Mouse (Mus musculus) lung, postnatal 4 days (tissue): ENCODE results near the gene Rdx.
A peak's percentile ranks its signal among the peaks of the same experiment; 100 is the strongest.

ENCODE experiments used
- DNase-seq, 2 experiments: peaks; one replicate each; pipeline ENCODE4 v3.0.0; 2021

Rdx gene

GRCm38 (mm10) chr9:52119212-52119611, 72.2 kb downstream of the Rdx start:
- DNase-seq = no peak

- DNase-seq = no peak
Observed at GRCm38 (mm10) chr9:52125225-52125624, 78.3 kb downstream of the Rdx start.

GRCm38 (mm10) chr9:52130348-52130747, 83.4 kb downstream of the Rdx start:
- peak in 1 of 2 experiments; percentile 20 for DNase-seq

DNA sequence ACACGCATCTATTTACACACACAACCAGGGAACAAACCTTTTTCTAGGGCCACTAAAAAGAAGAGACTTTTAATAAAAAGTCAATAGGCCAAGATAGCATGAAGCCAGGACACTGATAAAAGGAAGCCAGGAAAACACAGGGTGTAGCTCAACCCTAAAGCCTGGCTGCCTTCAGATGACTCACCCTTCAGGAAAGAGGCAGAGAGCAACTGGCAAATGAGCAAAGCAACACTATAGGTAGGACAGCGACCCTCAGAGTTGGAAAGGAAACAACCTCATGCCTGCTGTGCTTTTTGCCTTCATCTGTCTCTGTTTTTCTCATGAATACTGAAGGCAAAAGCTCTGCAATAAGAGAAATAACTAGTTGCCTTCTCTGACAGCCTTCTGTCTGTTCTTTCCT, 85.8 kb downstream of the Rdx start:
- no peak for DNase-seq
